Mouse (Mus musculus): ENCODE measurements around the gene Mast4.

Mast4 gene

GRCm38 (mm10) chr13:102860135-102860534 is 474.2 kb downstream of the Mast4 start:
- no peak for DNase-seq (ENCODE audit: low spot score)

GRCm38 (mm10) chr13:102857539-102857838 is 476.8 kb downstream of the Mast4 start:
- no peak for DNase-seq (ENCODE audit: low spot score)

GRCm38 (mm10) chr13:102856821-102857538 is 477.3 kb downstream of the Mast4 start:
- DNase-seq (ENCODE audit: low spot score), result no peak

DNA sequence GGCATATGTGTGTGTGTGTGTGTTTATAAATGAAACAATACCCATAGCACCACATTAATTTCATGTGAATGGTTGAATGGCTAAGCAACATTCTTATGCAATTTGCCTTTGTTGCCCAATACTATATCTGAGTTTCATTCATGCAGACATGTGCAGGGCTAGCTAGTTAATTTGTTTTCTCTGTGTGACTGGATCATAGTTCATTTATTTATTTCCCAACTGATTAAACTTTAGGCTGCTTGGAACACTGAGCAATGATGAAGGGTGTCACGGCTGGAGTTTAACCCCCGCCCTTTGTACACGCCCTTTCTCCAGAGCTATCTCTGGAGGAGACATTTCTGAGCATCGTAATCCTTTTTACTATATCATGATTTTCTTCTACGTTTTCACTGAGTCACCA is 481.4 kb downstream of the Mast4 start:
- DNase-seq (ENCODE audit: low spot score), result no peak

GRCm38 (mm10) chr13:102851253-102851652 is 483.0 kb downstream of the Mast4 start:
- no peak for DNase-seq (ENCODE audit: low spot score)

DNA sequence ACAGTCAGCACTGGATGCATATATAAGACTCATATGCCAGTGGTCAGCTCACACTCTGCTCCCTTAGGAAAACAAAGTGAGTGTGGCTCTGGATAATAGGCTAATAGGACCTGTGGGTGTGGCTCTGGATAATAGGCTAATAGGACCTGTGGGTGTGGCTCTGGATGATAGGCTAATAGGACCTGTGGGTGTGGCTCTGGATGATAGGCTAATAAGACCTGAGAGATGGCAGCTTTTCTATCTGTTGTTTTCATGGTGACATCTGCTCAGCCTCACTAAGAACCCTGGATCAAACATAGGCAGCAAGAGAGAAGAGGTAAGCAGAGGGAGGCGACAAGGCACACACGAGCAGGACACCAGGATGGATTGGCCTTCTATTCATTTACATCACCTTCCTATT is 483.7 kb downstream of the Mast4 start:
- DNase-seq (ENCODE audit: low spot score), result no peak

DNA sequence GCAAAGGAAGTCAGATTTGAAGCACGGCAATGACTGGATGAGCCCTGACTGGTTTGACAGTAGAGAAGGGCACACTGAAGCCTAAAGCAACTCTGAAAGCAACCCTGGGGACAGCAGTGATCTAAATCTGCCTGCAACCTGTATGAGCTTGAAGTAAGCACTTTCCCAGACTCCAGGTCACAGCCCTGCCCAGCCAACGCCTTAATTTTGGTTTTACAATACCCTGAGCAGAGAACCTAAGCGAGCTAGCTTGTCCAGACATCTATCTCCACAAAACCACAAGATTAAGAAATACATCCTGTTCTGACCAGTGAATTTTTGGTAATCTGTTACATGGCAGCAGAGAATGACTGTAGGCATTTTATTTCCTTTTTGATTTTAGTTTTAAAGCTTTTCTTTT is 485.2 kb downstream of the Mast4 start:
- DNase-seq (ENCODE audit: low spot score), result no peak

- DNase-seq (ENCODE audit: low spot score), result no peak
Measured at GRCm38 (mm10) chr13:102846473-102846872, 487.8 kb downstream of the Mast4 start.

DNA sequence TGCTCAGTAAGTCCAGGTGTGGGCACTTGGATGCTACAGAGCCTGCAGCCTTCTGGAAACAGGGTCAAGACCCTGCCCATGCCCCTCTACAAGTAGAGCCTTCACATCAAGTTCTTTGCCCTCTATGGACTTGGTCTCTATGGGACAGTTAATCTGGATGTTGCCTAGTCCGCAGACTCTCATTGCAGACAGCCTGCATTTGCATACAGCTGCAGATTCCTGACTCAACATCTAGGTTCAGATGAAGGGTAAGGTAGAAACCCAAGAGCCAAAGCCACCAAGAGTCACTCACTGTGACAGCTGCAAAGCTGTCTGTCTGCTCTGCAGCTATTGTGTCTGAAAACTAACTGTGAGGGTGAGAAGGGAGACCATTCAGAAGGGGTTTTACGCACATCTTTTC is 491.6 kb downstream of the Mast4 start:
- DNase-seq (ENCODE audit: low spot score), result no peak

GRCm38 (mm10) chr13:102842237-102842636 is 492.1 kb downstream of the Mast4 start:
- DNase-seq (ENCODE audit: low spot score), result no peak

DNA sequence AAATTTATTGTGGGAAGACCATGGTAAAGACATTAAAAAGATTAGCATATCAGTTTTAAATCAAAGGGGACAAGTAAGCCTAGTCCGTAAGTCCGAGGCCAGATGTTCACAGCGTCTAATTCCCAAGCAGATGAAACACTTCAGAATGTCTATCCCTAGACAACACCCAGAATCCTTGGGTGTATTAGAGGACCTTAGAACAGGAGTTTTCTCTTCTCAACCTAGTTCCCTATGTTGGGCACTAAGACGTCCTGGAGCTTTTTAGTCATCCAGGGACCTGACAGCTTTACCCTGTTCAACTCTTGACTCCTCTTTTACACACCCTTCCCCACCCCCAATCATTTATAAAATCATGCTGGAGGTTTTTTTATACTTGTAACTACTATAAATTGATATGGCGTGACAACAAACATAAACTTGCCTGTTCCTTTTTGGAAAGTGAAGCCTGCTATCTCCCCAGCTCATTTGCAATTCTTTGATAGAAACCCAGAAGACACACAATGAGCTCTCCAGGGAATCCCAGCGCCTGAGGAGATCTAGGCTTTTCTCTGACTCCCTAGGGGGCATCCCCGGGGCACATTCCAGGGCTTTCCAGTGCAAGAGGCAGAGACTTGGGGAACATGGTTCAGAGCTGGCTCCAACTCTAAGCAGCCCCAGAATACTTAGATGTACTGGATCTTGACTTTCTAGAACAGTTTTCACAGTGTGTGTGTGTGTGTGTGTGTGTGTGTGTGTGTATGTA is 494.4 kb downstream of the Mast4 start:
- DNase-seq (ENCODE audit: low spot score), result no peak

DNA sequence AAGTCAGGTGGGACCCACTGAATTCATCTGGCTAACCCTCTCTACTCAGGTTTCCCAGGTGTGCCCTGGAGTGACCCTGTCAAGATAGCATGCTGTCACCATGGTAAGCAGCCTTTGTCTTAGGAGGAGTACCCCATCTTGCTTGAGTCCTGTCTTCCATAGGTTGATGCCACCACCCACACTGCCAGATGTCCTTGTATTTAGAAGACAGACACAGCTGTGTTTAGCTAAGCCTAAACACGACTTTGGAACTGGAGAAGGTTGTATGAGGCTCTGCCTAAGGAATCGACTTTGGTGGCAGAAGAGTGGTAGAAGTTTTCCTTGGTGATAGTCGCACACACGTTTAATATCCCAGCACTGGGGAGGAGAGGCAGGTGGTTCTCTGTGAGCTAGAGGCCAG is 496.9 kb downstream of the Mast4 start:
- DNase-seq (ENCODE audit: low spot score), result no peak

GRCm38 (mm10) chr13:102835336-102835735 is 499.0 kb downstream of the Mast4 start:
- DNase-seq (ENCODE audit: low spot score), result no peak

DNA sequence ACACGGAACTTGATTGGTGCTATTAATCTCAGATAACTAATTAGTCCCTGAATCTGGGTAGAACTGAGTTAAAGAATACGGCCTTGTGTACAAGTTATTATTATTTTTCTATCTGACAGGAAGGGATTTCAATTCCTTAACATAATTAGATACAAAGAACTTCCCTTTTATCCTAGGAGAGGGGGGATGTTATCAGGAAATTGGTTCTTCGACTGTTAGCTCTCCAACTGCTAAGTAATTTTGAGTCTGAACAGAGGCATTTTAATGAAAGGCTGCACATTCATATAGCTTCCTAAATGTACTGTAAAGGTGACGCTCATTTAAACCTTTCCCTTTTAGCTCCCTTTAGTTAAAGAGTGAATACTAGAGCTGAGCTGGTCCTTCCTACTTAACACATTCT is 516.0 kb downstream of the Mast4 start:
- no peak for DNase-seq (ENCODE audit: low spot score)

GRCm38 (mm10) chr13:102816689-102817088 is 517.6 kb downstream of the Mast4 start:
- DNase-seq (ENCODE audit: low spot score), result no peak

- DNase-seq (ENCODE audit: low spot score), result no peak
Measured at GRCm38 (mm10) chr13:102815158-102815557, 519.1 kb downstream of the Mast4 start.

- no peak for DNase-seq (ENCODE audit: low spot score)
Measured at GRCm38 (mm10) chr13:102811129-102811832, 523.0 kb downstream of the Mast4 start.

GRCm38 (mm10) chr13:102806652-102807051 is 527.6 kb downstream of the Mast4 start:
- no peak for DNase-seq (ENCODE audit: low spot score)

- DNase-seq (ENCODE audit: low spot score), result no peak
Measured at GRCm38 (mm10) chr13:102805190-102805589, 529.1 kb downstream of the Mast4 start.

GRCm38 (mm10) chr13:102803206-102803605 is 531.1 kb downstream of the Mast4 start:
- no peak for DNase-seq (ENCODE audit: low spot score)

DNA sequence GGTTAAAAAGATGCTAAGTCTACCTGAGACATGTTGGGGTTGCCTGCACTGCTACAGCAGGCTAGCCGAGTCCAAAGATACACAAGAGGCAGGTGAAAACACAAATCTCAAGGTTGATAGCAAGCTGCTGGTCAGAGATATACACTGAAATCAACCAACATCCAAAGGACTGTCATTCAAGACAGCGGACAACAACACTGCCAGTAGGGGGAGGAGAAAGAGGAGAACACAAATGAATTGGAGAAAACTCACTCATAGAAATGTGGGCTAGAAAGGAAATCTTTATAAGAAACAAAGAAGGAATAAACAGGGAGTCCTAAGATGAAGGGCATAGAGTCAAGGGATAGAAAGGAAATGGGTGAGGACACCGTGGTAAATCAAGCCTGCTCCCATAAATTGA is 542.1 kb downstream of the Mast4 start:
- DNase-seq (ENCODE audit: low spot score), result no peak

- DNase-seq (ENCODE audit: low spot score), result no peak
Measured at GRCm38 (mm10) chr13:102790601-102791155, 543.6 kb downstream of the Mast4 start.

DNA sequence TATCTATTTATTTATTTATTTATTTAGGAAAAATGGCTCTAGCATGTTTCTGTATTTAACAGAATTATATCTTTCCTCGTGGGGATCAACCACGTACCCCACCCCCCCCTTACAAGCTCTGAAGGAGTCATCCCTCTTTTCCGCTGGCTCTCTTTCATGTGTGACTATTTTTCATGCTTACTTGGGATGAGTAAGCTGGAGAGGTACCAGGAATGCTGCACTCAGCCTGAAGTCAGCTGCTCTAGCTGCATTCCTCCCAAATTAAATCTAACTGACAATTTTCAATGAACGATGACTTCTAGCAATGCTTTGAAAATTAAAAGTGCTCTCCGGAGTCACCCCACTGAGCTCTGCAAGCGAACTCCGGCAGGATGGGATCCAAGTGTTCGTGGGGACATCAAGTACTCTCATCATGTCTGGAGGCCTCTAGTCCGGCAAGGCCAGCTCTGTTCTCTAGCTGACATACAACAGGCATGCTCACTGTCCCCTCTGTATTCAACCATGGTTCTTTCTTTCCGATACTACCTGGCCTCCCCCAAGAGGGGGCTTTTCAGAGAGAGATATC is 547.5 kb downstream of the Mast4 start:
- DNase-seq (ENCODE audit: low spot score), result no peak

All from T-cell, adult 2 months (primary cell).